Mouse (Mus musculus): ENCODE measurements at regions not wholly inside any gene's neighbourhood (a gene's known extent, or its start where the extent isn't known, plus 50 kb on each side); places are given as distances from the start of the nearest gene placed in this dataset.

DNA sequence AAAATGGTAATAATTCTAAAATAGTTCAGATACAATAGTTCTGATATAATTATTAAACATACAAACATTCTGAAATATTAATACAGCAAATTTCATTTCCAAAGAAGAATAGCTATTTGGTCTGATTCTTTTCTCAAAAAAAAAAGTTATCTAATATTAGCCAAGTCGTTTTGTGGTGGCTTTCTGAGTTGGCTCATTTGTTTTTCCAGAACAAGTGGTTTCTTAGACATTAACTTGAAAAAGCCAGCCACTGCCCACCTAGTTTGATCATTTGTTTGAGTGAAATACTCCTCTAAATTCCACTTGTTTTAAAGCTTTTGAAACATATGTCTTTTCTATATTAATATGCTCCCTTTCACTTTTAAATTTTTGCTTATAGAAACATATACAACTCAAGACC, 227.6 kb downstream of the Ptprc start:
- Histone ChIP-seq H3K9ac (ENCODE audit: low read length) (no peak overlapping the region), H3K4me1 (replicated peaks; ENCODE audit: control insufficient read depth, insufficient read depth, low read length) (no peaks in the 10 kb centered on the region), H3K27me3 (replicated peaks; ENCODE audit: control insufficient read depth, insufficient read depth, low read length) (no peaks in the 10 kb centered on the region), H3K27ac (ENCODE audit: low read depth) (no peak overlapping the region), H3K9me3 (ENCODE audit: control insufficient read depth, low read length) (no peaks in the 10 kb centered on the region), H3K4me3 (ENCODE audit: low read depth, low read length) (no peak overlapping the region), H3K4me2 (ENCODE audit: low read length) (no peak overlapping the region), H3K36me3 (ENCODE audit: control insufficient read depth, insufficient read depth, low read length) (peaks cover 22% of the 10 kb centered on the region)
- WGBS, result 77% methylated on average over 1 of the region's 1 CpGs
- no peak for DNase-seq (ENCODE audit: low spot score)
- no peak for ATAC-seq (replicated peaks; ENCODE audit: low FRiP score, low TSS enrichment, low read depth)

DNA sequence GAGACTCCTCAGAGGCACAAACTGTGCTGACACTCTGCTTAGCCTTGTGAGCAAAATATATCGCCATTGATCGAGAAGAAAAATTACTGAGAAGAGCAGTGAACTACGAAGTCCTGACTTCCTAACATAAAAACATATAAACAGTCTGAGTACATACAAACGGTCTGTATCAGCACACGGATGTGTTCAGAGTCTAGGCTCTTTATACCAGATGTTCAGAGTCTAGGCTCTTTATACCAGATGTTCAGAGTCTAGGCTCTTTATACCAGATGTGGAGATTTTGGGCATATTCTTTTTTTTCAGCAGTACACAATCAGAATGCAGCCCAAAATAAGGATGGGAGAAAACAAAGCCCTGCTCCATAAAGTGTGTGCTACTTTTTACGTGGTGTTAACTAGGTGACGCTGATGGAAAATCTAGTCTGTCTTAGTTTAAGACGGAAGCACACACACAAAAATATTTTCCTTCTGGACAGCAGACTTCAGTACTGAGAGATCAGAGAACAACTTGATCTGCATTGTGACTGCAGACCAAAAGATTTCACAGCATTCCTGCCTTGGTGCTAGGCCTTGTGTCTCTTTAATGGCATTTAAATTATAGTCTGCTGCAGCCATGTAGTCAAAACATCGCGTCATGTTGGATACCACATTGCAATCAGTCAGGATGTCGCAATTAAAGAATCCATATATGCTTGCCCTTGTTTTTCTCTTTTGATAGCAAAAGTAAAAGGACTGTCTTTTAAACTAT, 233.6 kb downstream of the Ptprc start:
- H3K4me3 ChIP-seq (ENCODE audit: low read depth, low read length), result no peak overlapping the region
- no peak overlapping the region for H3K4me2 ChIP-seq (ENCODE audit: low read length)
- 75% methylated on average over 11 of the region's 11 CpGs for WGBS
- no peaks in the 10 kb centered on the region for H3K4me1 ChIP-seq (replicated peaks; ENCODE audit: control insufficient read depth, insufficient read depth, low read length)
- H3K27ac ChIP-seq (ENCODE audit: low read depth), result no peak overlapping the region
- H3K36me3 ChIP-seq (ENCODE audit: control insufficient read depth, insufficient read depth, low read length), result peaks cover 26% of the 10 kb centered on the region
- DNase-seq (ENCODE audit: low spot score) (no peak), ATAC-seq (replicated peaks; ENCODE audit: low FRiP score, low TSS enrichment, low read depth) (no peak)
- no peaks in the 10 kb centered on the region for H3K9me3 ChIP-seq (ENCODE audit: control insufficient read depth, low read length)
- no peaks in the 10 kb centered on the region for H3K27me3 ChIP-seq (replicated peaks; ENCODE audit: control insufficient read depth, insufficient read depth, low read length)
- no peak overlapping the region for H3K9ac ChIP-seq (ENCODE audit: low read length)

DNA sequence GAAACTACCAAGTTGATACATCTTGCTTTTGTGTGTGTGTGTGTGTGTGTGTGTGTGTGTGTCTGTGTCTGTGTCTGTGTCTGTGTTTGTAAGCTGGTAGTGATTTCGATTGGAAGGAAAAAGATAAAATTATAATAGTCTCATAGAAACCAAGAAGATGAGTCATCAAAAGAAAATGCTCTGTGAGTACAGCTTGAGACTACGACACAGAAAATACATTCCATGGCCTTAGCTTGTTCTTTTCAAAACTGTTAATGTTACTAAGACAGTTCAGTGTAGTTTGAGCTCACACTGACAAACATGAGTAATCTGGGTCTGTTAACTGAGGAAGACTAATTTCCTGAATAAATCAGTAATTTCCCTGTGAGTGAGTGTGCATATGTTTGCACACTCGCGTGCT, 239.8 kb downstream of the Ptprc start:
- Histone ChIP-seq H3K36me3 (ENCODE audit: control insufficient read depth, insufficient read depth, low read length) (peaks cover 46% of the 10 kb centered on the region), H3K4me3 (ENCODE audit: low read depth, low read length) (no peak overlapping the region), H3K9me3 (ENCODE audit: control insufficient read depth, low read length) (no peaks in the 10 kb centered on the region), H3K27me3 (replicated peaks; ENCODE audit: control insufficient read depth, insufficient read depth, low read length) (no peaks in the 10 kb centered on the region), H3K9ac (ENCODE audit: low read length) (no peak overlapping the region), H3K27ac (ENCODE audit: low read depth) (no peak overlapping the region; the same call in 1 of the 2 replicates), H3K4me1 (replicated peaks; ENCODE audit: control insufficient read depth, insufficient read depth, low read length) (peaks cover 9% of the 10 kb centered on the region), H3K4me2 (ENCODE audit: low read length) (no peak overlapping the region)
- ATAC-seq (replicated peaks; ENCODE audit: low FRiP score, low TSS enrichment, low read depth) (no peak), DNase-seq (ENCODE audit: low spot score) (no peak)
- 66% methylated on average over 4 of the region's 4 CpGs for WGBS

DNA sequence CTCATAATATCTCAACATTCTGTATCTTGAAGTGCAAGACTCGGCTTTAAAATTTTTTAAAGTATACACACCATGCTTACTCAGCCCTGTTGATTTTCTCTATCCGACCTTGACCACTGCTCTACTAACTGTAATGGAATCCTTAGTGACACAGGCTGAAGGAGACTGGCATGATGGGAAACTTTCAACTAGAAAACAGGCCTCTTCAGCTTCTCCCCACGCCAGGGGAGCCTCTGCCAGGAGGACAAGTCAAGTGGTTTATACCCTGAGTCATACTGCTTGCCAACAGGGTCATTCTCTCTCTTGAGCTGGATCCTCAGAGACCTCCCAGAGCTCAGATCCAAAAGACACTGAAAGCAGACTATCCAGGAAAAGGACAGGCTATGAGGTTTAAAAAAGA, 245.7 kb downstream of the Ptprc start:
- no peak for DNase-seq (ENCODE audit: low spot score)
- no peak for ATAC-seq (replicated peaks; ENCODE audit: low FRiP score, low TSS enrichment, low read depth)
- H3K9me3 ChIP-seq (ENCODE audit: control insufficient read depth, low read length), result no peaks in the 10 kb centered on the region
- no peak overlapping the region for H3K27ac ChIP-seq (ENCODE audit: low read depth)
- 78% methylated on average over 3 of the region's 3 CpGs for WGBS
- no peak overlapping the region for H3K4me3 ChIP-seq (ENCODE audit: low read depth, low read length)
- H3K4me2 ChIP-seq (ENCODE audit: low read length), result no peak overlapping the region
- H3K4me1 ChIP-seq (replicated peaks; ENCODE audit: control insufficient read depth, insufficient read depth, low read length), result peaks cover 9% of the 10 kb centered on the region; the same call in 1 of the 2 replicates
- H3K36me3 ChIP-seq (ENCODE audit: control insufficient read depth, insufficient read depth, low read length), result peaks cover 37% of the 10 kb centered on the region
- H3K9ac ChIP-seq (ENCODE audit: low read length), result no peak overlapping the region
- H3K27me3 ChIP-seq (replicated peaks; ENCODE audit: control insufficient read depth, insufficient read depth, low read length), result no peaks in the 10 kb centered on the region

DNA sequence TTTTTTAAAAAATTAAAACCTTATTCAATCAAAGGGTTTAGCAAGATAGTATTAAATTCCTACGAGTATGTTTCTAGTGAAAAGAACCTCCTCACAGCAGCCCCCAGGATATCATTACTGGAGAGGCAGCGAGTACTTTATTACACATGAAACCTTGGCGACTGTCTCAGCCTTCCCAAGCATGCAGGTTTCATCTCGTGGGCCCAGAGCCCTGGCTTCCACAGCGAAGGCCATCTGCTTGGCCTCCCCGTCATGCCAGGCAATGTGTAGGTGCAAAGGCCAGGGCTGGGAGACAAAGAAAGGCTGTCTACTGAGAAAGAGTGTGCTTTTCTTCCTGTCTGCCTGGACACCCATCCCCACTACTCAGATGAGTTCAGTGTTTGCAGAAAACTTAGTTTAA, 247.0 kb downstream of the Ptprc start:
- Histone ChIP-seq H3K9ac (ENCODE audit: low read length) (no peak overlapping the region), H3K27ac (ENCODE audit: low read depth) (peak overlapping the region; percentile 23; the same call in 1 of the 2 replicates), H3K27me3 (replicated peaks; ENCODE audit: control insufficient read depth, insufficient read depth, low read length) (no peaks in the 10 kb centered on the region), H3K4me3 (ENCODE audit: low read depth, low read length) (no peak overlapping the region), H3K36me3 (ENCODE audit: control insufficient read depth, insufficient read depth, low read length) (peaks cover 29% of the 10 kb centered on the region), H3K4me2 (ENCODE audit: low read length) (no peak overlapping the region), H3K9me3 (ENCODE audit: control insufficient read depth, low read length) (no peaks in the 10 kb centered on the region), H3K4me1 (replicated peaks; ENCODE audit: control insufficient read depth, insufficient read depth, low read length) (peaks cover 9% of the 10 kb centered on the region; the same call in 1 of the 2 replicates)
- DNase-seq (ENCODE audit: low spot score) (no peak), ATAC-seq (replicated peaks; ENCODE audit: low FRiP score, low TSS enrichment, low read depth) (0 out of 2 replicates have a peak, but pooled peaks have one; percentile 50)
- WGBS, result 46% methylated on average over 6 of the region's 6 CpGs

DNA sequence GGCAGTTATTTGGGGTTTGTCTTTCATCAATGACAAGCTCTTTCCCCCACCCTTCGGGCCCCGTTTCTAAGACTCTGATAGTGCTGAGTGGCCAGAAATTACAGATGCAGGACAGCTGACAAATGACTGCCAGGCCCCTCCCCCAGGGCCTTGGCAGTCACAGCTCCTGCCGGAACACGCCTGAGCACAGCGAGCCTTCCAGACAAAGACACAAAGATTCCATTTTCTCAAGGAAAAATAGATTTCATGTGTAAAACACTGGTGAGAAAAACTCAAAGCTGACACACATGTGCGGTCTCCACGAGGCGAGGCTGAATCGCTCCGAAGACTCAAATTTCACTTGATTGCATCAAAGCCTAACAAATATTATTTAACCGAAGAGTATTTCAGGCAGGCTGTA, 247.6 kb downstream of the Ptprc start:
- H3K9me3 ChIP-seq (ENCODE audit: control insufficient read depth, low read length), result no peaks in the 10 kb centered on the region
- H3K36me3 ChIP-seq (ENCODE audit: control insufficient read depth, insufficient read depth, low read length), result peaks cover 26% of the 10 kb centered on the region
- H3K4me2 ChIP-seq (ENCODE audit: low read length), result peak overlapping the region; percentile 20; the same call in 1 of the 2 replicates
- H3K9ac ChIP-seq (ENCODE audit: low read length), result peak overlapping the region; percentile 8; the same call in 1 of the 2 replicates
- H3K27ac ChIP-seq (ENCODE audit: low read depth), result peak overlapping the region; percentile 58; the same call in 1 of the 2 replicates
- no peak overlapping the region for H3K4me3 ChIP-seq (ENCODE audit: low read depth, low read length)
- DNase-seq (ENCODE audit: low spot score) (peak; percentile 60), ATAC-seq (replicated peaks; ENCODE audit: low FRiP score, low TSS enrichment, low read depth) (peak; percentile 64; the same call in 1 of the 2 replicates)
- 36% methylated on average over 11 of the region's 11 CpGs for WGBS
- peaks cover 9% of the 10 kb centered on the region; the same call in 1 of the 2 replicates for H3K4me1 ChIP-seq (replicated peaks; ENCODE audit: control insufficient read depth, insufficient read depth, low read length)
- no peaks in the 10 kb centered on the region for H3K27me3 ChIP-seq (replicated peaks; ENCODE audit: control insufficient read depth, insufficient read depth, low read length)

DNA sequence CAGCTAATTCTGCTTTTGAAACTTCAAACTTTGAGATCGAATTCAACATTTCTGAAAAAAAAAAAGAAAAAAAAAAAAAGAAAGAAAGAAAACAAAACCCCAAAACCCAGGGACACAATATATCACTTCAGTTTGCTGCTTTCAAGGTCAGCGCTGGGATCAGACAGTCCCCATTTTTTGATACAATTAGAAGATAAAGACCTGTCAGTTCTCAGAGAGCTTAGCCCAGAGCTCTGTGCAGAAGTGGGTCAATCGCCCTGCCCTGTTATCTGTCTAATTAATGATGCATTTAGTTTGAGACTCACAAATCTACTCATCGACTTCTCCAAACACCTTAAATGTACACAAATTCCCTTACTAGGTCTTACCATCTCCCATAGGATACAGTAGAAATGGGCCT, 249.2 kb downstream of the Ptprc start:
- Histone ChIP-seq H3K27ac (ENCODE audit: low read depth) (no peak overlapping the region), H3K36me3 (ENCODE audit: control insufficient read depth, insufficient read depth, low read length) (peaks cover 13% of the 10 kb centered on the region), H3K27me3 (replicated peaks; ENCODE audit: control insufficient read depth, insufficient read depth, low read length) (no peaks in the 10 kb centered on the region), H3K4me2 (ENCODE audit: low read length) (no peak overlapping the region), H3K4me3 (ENCODE audit: low read depth, low read length) (no peak overlapping the region), H3K9me3 (ENCODE audit: control insufficient read depth, low read length) (no peaks in the 10 kb centered on the region), H3K4me1 (replicated peaks; ENCODE audit: control insufficient read depth, insufficient read depth, low read length) (peaks cover 13% of the 10 kb centered on the region; the same call in 1 of the 2 replicates), H3K9ac (ENCODE audit: low read length) (no peak overlapping the region)
- ATAC-seq (replicated peaks; ENCODE audit: low FRiP score, low TSS enrichment, low read depth) (no peak), DNase-seq (ENCODE audit: low spot score) (no peak)
- 65% methylated on average over 4 of the region's 4 CpGs for WGBS

DNA sequence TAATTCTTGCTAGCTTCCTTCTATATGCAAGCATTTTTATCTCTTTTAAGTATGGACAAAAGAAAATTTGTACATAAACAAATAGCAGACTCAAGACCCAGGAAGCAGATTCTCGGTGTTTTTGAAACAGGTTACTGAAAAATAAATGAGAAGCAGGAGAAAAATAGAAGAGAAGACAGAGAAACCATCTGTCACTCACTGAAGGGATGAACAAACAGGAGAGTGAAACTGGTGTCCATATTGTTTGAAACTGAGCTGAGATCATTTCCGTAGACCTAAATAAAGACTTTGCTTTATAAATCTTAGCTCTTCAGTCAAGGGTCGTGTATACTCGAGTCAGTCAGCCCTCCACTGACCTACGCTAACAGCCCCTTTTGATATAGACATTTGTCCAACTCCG, 251.4 kb downstream of the Ptprc start:
- no peak for ATAC-seq (replicated peaks; ENCODE audit: low FRiP score, low TSS enrichment, low read depth)
- Histone ChIP-seq H3K27ac (ENCODE audit: low read depth) (no peak overlapping the region), H3K4me3 (ENCODE audit: low read depth, low read length) (no peak overlapping the region), H3K9me3 (ENCODE audit: control insufficient read depth, low read length) (no peaks in the 10 kb centered on the region), H3K27me3 (replicated peaks; ENCODE audit: control insufficient read depth, insufficient read depth, low read length) (no peaks in the 10 kb centered on the region), H3K4me2 (ENCODE audit: low read length) (no peak overlapping the region), H3K9ac (ENCODE audit: low read length) (no peak overlapping the region), H3K36me3 (ENCODE audit: control insufficient read depth, insufficient read depth, low read length) (peaks cover 7% of the 10 kb centered on the region; the same call in 1 of the 2 replicates), H3K4me1 (replicated peaks; ENCODE audit: control insufficient read depth, insufficient read depth, low read length) (peaks cover 13% of the 10 kb centered on the region; the same call in 1 of the 2 replicates)
- WGBS, result 71% methylated on average over 6 of the region's 6 CpGs
- no peak for DNase-seq (ENCODE audit: low spot score)

DNA sequence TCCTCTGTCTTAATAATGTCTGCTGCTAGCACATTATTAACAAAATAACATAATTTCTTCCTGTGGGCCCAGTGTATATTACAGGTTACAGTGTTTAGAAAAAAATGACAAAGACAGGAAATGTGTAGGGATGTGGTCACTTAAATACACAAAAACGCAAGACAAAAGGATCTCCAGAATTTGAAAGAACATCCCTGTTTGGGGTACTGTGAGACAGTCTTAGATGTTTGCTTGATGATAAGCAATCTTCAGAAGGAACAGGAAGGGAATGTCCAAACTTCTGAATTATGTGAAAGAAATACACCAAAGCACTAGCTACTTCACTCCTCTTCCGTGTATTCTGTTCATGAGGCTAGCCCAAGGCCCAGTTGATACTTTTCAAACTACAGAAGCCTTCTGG, 251.8 kb downstream of the Ptprc start:
- Histone ChIP-seq H3K9ac (ENCODE audit: low read length) (no peak overlapping the region), H3K4me3 (ENCODE audit: low read depth, low read length) (no peak overlapping the region), H3K27me3 (replicated peaks; ENCODE audit: control insufficient read depth, insufficient read depth, low read length) (no peaks in the 10 kb centered on the region), H3K9me3 (ENCODE audit: control insufficient read depth, low read length) (no peaks in the 10 kb centered on the region), H3K27ac (ENCODE audit: low read depth) (no peak overlapping the region), H3K36me3 (ENCODE audit: control insufficient read depth, insufficient read depth, low read length) (peaks cover 7% of the 10 kb centered on the region; the same call in 1 of the 2 replicates), H3K4me1 (replicated peaks; ENCODE audit: control insufficient read depth, insufficient read depth, low read length) (peaks cover 13% of the 10 kb centered on the region; the same call in 1 of the 2 replicates), H3K4me2 (ENCODE audit: low read length) (no peak overlapping the region)
- no peak for DNase-seq (ENCODE audit: low spot score)
- no peak for ATAC-seq (replicated peaks; ENCODE audit: low FRiP score, low TSS enrichment, low read depth)
- WGBS, result 57% methylated on average over 2 of the region's 2 CpGs
